Mouse (Mus musculus) small intestine, adult 2 months (tissue): Measurements from ENCODE around the gene Wdr90.

Experiments used
- CTCF ChIP-seq: fragments of 200-500 bp; IDR thresholded peaks from 2 replicates; pipeline ENCODE4 v1.5.1; 2012; ENCODE audit warnings: low read depth, mild to moderate bottlenecking, control low read depth, inconsistent platforms, low read length, moderate library complexity, mixed read lengths; ENCODE audit not compliant: insufficient replicate concordance, insufficient read length; ENCODE audit errors: extremely low read depth
- POLR2A ChIP-seq: fragments of 200-500 bp; IDR thresholded peaks from 2 replicates; pipeline ENCODE4 v1.6.1; 2012; ENCODE audit warnings: low read depth, mild to moderate bottlenecking, control low read depth, inconsistent platforms, low read length, moderate library complexity

GRCm38 (mm10) chr17:25874148-25874720 lies 12.9 kb upstream of the Wdr90 start:
- TF ChIP-seq POLR2A (no peak), CTCF (no peak)
